Mouse (Mus musculus) intestine, postnatal 0 days (tissue): Measurements from ENCODE around the gene Opn4. TPM values are rescaled to one million over a fixed set of nuclear protein-coding genes. Genes with fewer than 3 reads are reported as not detected.
A peak's percentile ranks its signal among the peaks of the same experiment; 100 is the strongest.

ENCODE experiments used
- ATAC-seq: fragments of 200-750 bp; cut with Nextera tagmentation; 2 replicates; pipeline ENCODE4 v1.8.0; 2017; ENCODE audit warnings: mild to moderate bottlenecking, moderate TSS enrichment, moderate library complexity
- H3K27ac ChIP-seq: fragments of 300-500 bp; sonication (generic); 2 replicates; pipeline ENCODE4 v1.5.1; 2014; ENCODE audit warnings: mild to moderate bottlenecking, low read depth, low read length, moderate library complexity
- H3K27me3 ChIP-seq: fragments of 300-500 bp; sonication (generic); replicated peaks from 2 replicates; pipeline ENCODE4 v1.6.1; 2014; ENCODE audit warnings: low read length, mixed read lengths; ENCODE audit not compliant: control insufficient read depth, insufficient read depth
- H3K36me3 ChIP-seq: fragments of 300-500 bp; sonication (generic); 2 replicates; pipeline ENCODE4 v1.6.1; 2014; ENCODE audit warnings: mild to moderate bottlenecking, moderate library complexity; ENCODE audit not compliant: control insufficient read depth, insufficient read depth
- H3K4me1 ChIP-seq: fragments of 300-500 bp; sonication (generic); replicated peaks from 2 replicates; pipeline ENCODE4 v1.6.1; 2014; ENCODE audit warnings: antibody characterized with exemption, low read length, mixed read lengths; ENCODE audit not compliant: control insufficient read depth, insufficient read depth
- H3K4me2 ChIP-seq: fragments of 300-500 bp; sonication (generic); replicated peaks from 2 replicates; pipeline ENCODE4 v1.6.1; 2014; ENCODE audit warnings: low read depth, mild to moderate bottlenecking, moderate library complexity
- H3K4me3 ChIP-seq: fragments of 300-500 bp; sonication (generic); 2 replicates; pipeline ENCODE4 v1.5.1; 2014; ENCODE audit warnings: low read depth, low read length
- H3K9ac ChIP-seq: fragments of 300-500 bp; sonication (generic); 2 replicates; pipeline ENCODE4 v1.6.1; 2014; ENCODE audit warnings: mild to moderate bottlenecking, low read depth, low read length
- H3K9me3 ChIP-seq: fragments of 300-500 bp; sonication (generic); 2 replicates; pipeline ENCODE4 v1.6.1; 2016; ENCODE audit warnings: mixed run types; ENCODE audit not compliant: control insufficient read depth
- CTCF ChIP-seq: sonication (generic); IDR thresholded peaks from 2 replicates; pipeline ENCODE4 v1.5.1; 2016; ENCODE audit warnings: low read depth, mild to moderate bottlenecking, control low read depth, antibody characterized with exemption, moderate library complexity
- WGBS: fragments of 180-500 bp; shearing (Covaris S2); extraction: QIAGEN DNeasy Blood & Tissue Kit; methylation state at CpG from one replicate; pipeline ENCODE4 v1.1.7; 2014; 5-methylcytosine and 5-hydroxymethylcytosine counted together
- polyA plus RNA-seq: library from polyadenylated mRNA; unstranded; fragments of >200 nt; fragmentation: Nextera tagmentation; extraction: Ambion mirVana; gene quantifications from 2 replicates; pipeline ENCODE4 v1.2.1, GENCODE M21; 2015

Opn4 gene
- polyA plus RNA-seq, 1 experiment from 2014 or later: 0.69 TPM

DNA sequence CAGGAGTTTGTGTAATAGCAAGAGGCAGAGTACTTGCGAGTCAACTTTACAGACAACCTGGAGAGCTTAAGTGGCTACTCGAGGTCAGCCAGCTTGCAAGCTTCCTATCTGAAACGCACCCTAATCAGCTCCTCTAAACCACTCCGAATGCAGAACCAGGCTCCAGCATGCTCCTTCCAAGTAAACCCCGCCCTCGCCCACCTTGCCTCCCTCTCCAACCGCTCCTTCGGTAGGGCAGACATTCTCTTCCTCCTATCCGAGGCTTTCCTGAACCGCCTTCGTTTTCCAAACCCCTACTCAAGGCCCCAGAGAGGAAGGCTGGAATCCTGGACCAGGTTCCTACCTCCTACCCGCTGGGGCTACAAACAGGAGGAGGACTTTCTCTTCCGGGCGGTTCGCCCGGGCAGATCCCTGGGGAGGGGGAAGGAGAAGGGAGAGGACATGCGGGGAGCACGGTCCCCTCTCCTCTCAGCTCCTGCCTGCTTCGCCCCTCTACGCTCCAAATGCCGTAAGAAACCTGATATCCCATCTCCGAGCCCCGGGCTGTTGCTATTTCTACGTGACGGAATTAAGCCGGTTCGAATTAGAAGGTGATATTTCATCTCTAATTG, 51.4 kb downstream of the Opn4 start:
- ATAC-seq: peak; percentile 35
- Histone ChIP-seq H3K27ac (peak overlapping the region; percentile 74; the same call in 1 of the 2 replicates), H3K27me3 (no peaks in the 10 kb centered on the region), H3K4me2 (peak overlapping the region; percentile 98), H3K4me1 (peaks cover 5% of the 10 kb centered on the region; the same call in 1 of the 2 replicates), H3K36me3 (peaks cover 13% of the 10 kb centered on the region; the same call in 1 of the 2 replicates), H3K4me3 (peak overlapping the region; percentile 61), H3K9me3 (no peaks in the 10 kb centered on the region), H3K9ac (peak overlapping the region; percentile 67)
- 8% methylated on average over 27 of the region's 27 CpGs for WGBS
- no peak for TF ChIP-seq CTCF

DNA sequence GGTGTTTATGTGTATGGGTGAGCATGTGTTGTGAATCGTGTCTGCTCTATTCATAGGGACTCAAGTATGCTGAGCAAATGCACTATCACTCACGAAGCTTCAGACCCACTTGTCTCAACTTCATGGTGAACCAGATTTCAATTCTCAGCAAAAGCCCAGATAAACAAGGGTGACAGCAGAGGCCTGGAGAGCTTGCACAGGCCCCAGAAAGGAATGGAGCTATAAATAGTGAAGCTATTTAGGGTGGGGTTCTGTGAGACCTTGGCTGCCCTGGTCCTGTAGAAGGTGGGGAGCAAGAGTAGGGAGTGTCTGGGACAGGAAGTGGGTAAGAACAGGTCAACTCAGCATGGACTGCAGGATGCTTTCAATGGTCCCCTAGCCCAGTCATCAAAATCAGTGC, 55.4 kb downstream of the Opn4 start:
- no peaks in the 10 kb centered on the region for H3K27me3 ChIP-seq

DNA sequence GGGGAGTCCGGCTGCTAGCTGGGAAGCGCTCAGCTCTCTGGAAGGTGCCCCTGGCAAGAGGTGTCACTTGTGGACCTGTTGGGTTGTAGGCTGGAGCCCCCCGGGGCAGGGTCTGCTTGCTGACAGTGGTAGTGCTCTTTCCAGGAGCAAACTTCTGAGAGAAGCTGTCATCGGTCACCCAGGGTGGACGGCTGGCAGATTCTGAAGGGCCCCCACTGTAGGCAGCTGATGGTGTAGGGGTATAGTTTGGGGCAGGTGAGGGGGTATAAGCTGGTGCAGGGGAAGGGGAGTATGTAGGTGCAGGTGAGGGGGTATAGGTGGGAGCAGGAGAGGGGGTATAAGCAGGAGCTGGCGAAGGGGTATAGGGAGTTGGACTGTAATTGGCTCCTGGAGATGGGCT, 55.9 kb downstream of the Opn4 start:
- no peak for ATAC-seq
- H3K9me3 ChIP-seq: no peaks in the 10 kb centered on the region
- WGBS: 86% methylated on average over 6 of the region's 6 CpGs
- peaks cover 14% of the 10 kb centered on the region; the same call in 1 of the 2 replicates for H3K36me3 ChIP-seq
- H3K27me3 ChIP-seq: no peaks in the 10 kb centered on the region
- no peak overlapping the region for H3K4me3 ChIP-seq
- no peak overlapping the region for H3K9ac ChIP-seq
- no peak overlapping the region for H3K27ac ChIP-seq
- TF ChIP-seq CTCF: no peak
- no peak overlapping the region for H3K4me2 ChIP-seq
- no peaks in the 10 kb centered on the region for H3K4me1 ChIP-seq

More for the DNA sequence above, 55.4 kb downstream of the Opn4 start:
- no peaks in the 10 kb centered on the region for H3K9me3 ChIP-seq
- no peak for TF ChIP-seq CTCF
- H3K9ac ChIP-seq: no peak overlapping the region
- H3K27ac ChIP-seq: no peak overlapping the region
- WGBS: 53% methylated on average over 2 of the region's 2 CpGs
- peaks cover 4% of the 10 kb centered on the region; the same call in 1 of the 2 replicates for H3K4me1 ChIP-seq
- H3K4me2 ChIP-seq: no peak overlapping the region
- H3K4me3 ChIP-seq: no peak overlapping the region
- peaks cover 13% of the 10 kb centered on the region; the same call in 1 of the 2 replicates for H3K36me3 ChIP-seq
- ATAC-seq: no peak

DNA sequence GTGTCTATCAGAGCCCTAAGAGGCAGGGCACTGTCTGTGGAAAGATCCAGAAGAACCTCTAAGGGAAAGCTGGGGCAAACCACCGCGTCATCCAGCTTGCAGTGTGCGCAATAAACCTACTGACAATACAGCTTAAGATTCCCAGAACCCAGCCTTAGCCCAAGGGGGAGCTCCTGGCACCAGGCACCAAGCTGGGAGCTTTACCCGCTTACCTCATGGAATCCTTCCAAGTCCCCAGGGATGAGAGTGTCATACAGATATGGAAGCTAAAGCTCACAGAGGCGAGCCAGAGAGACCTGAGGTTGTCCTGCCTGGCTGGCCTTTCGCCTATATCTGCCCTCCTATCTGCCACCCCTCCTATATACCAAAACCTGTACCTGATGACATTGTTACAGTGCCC, 56.3 kb downstream of the Opn4 start:
- Histone ChIP-seq H3K4me1 (no peaks in the 10 kb centered on the region), H3K36me3 (peaks cover 14% of the 10 kb centered on the region; the same call in 1 of the 2 replicates), H3K9me3 (no peaks in the 10 kb centered on the region), H3K27ac (no peak overlapping the region), H3K27me3 (no peaks in the 10 kb centered on the region), H3K4me3 (no peak overlapping the region), H3K9ac (no peak overlapping the region), H3K4me2 (no peak overlapping the region)
- no peak for ATAC-seq
- TF ChIP-seq CTCF: no peak
- 86% methylated on average over 6 of the region's 6 CpGs for WGBS

DNA sequence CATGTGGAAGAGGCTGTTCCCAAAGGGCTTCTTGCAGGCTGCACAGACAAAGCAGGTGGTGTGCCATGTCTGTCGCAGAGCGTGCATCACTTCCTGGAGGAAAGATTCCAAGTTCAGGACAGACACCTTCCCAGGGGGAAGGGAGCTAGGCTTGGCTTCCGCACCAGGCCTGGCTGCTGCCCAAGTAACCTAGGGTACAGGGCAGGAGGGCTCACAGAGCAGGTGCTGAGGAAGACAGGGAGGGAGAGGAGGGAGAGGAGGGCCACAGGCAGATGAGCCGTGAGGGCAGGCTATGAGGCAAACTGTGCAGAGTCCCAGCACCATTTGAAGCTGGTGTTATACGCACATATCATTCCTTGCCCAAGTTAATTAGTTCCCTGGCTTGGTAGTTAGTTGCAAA, 58.0 kb downstream of the Opn4 start:
- no peak for TF ChIP-seq CTCF

DNA sequence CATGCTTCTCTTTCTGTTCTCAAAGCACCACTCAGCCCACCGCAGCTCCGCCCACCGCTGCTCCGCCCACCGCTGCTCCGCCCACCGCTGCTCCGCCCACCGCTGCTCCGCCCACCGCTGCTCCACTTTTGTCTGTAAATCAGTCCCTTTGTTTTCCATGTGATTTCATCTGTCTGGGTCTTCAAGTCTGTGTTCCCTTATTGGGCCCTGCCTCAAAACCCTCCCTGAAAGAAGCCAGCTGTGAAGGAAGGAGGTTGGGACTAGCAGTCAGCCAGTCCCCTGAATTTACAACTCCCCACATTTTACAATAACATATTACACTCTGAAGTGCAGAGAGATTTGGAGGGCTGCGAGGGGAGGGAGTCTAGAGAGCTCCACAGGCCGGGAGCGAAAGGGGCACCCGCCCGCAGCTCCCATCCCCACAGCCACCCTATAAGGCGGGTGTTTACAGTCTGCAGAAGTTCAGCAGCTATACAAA, 59.2 kb downstream of the Opn4 start:
- H3K4me3 ChIP-seq: no peak overlapping the region

More for the DNA sequence above, 58.0 kb downstream of the Opn4 start:
- H3K4me2 ChIP-seq: no peak overlapping the region
- H3K4me1 ChIP-seq: no peaks in the 10 kb centered on the region
- 79% methylated on average over 5 of the region's 5 CpGs for WGBS
- H3K9me3 ChIP-seq: no peaks in the 10 kb centered on the region
- no peak overlapping the region for H3K4me3 ChIP-seq
- H3K9ac ChIP-seq: no peak overlapping the region
- no peak overlapping the region for H3K27ac ChIP-seq
- peaks cover 17% of the 10 kb centered on the region; the same call in 1 of the 2 replicates for H3K36me3 ChIP-seq
- H3K27me3 ChIP-seq: no peaks in the 10 kb centered on the region
- no peak for ATAC-seq

More for the DNA sequence above, 59.2 kb downstream of the Opn4 start:
- 34% methylated on average over 17 of the region's 17 CpGs for WGBS
- no peaks in the 10 kb centered on the region for H3K27me3 ChIP-seq
- peak overlapping the region; percentile 31; the same call in 1 of the 2 replicates for H3K27ac ChIP-seq
- H3K4me1 ChIP-seq: no peaks in the 10 kb centered on the region; the same call in 1 of the 2 replicates
- ATAC-seq: peak; percentile 37
- peaks cover 17% of the 10 kb centered on the region; the same call in 1 of the 2 replicates for H3K36me3 ChIP-seq
- peak overlapping the region; percentile 37; the same call in 1 of the 2 replicates for H3K4me2 ChIP-seq
- H3K9me3 ChIP-seq: no peaks in the 10 kb centered on the region
- H3K9ac ChIP-seq: no peak overlapping the region
- TF ChIP-seq CTCF: no peak

Other genes starting within 250 kb of the Opn4 start
- gene Fam25c, start 244.7 kb downstream of the Opn4 start, polyA plus RNA-seq: not detected in 2 replicates
- 28.9 and 29.3 TPM in 2 replicates for gene Sncg, start 225.4 kb downstream of the Opn4 start, polyA plus RNA-seq
- 5.6 and 5.7 TPM in 2 replicates for gene Mmrn2, start 224.7 kb downstream of the Opn4 start, polyA plus RNA-seq
- 18.8 and 19.3 TPM in 2 replicates for gene Bmpr1a, start 96.8 kb downstream of the Opn4 start, polyA plus RNA-seq
- not detected in 2 replicates for gene 9230112D13Rik, start 77.3 kb downstream of the Opn4 start, polyA plus RNA-seq
- 15.2 and 16.2 TPM in 2 replicates for gene Ldb3, start 11.5 kb downstream of the Opn4 start, polyA plus RNA-seq
- 18.2 and 20.2 TPM in 2 replicates for gene Wapl, start 73.8 kb upstream of the Opn4 start, polyA plus RNA-seq
- 0.12 TPM in 2 replicates for gene Grid1, start 220.0 kb upstream of the Opn4 start, polyA plus RNA-seq